Mouse (Mus musculus) gonadal fat pad, adult 2 months (tissue): ENCODE results near the gene Inf2. TPM values are rescaled to one million over a fixed set of nuclear protein-coding genes. Genes with fewer than 3 reads are reported as not detected.
A peak's percentile ranks its signal among the peaks of the same experiment; 100 is the strongest.

Experiments
- DNase-seq: peaks from one replicate; pipeline ENCODE4 v3.0.0-alpha.2; 2012; ENCODE audit warnings: low read depth
- polyA plus RNA-seq: library from polyadenylated mRNA; depleted of rRNA; stranded (reverse); fragments of >200 nt; gene quantifications from 2 replicates; pipeline ENCODE4 v1.2.3, GENCODE M21; 2012

The Inf2 gene
- polyA plus RNA-seq, 1 experiment: 23.9 TPM

- DNase-seq: no peak
Measured at GRCm38 (mm10) chr12:112570160-112570559, 18.4 kb upstream of the Inf2 start.

DNA sequence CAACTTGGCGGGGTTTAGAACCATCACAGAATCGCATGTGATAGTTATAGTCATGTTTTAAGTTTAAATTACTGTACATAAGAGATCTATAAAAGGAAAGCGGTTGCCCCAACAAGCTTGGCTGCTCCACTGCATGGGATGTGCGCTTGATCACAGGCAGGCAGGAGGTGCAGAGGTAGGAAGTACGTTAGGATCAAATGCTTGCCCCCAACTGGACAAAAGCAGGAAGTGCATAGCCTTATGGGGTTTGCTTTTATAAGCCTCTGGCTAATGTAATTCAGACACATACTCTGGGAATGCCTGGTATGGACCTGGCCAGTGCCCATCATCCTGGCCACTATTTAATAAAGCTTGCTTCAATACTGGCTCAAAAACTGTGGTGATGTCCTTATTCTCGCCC is 17.5 kb upstream of the Inf2 start:
- no peak for DNase-seq

GRCm38 (mm10) chr12:112575274-112575986 is 13.2 kb upstream of the Inf2 start:
- no peak for DNase-seq

GRCm38 (mm10) chr12:112576341-112576740 is 12.2 kb upstream of the Inf2 start:
- DNase-seq: no peak

- DNase-seq: no peak
Measured at GRCm38 (mm10) chr12:112576749-112577148, 11.8 kb upstream of the Inf2 start.

GRCm38 (mm10) chr12:112578296-112579090 is 10.1 kb upstream of the Inf2 start:
- DNase-seq: no peak

GRCm38 (mm10) chr12:112579430-112579829 is 9.2 kb upstream of the Inf2 start:
- DNase-seq: no peak

DNA sequence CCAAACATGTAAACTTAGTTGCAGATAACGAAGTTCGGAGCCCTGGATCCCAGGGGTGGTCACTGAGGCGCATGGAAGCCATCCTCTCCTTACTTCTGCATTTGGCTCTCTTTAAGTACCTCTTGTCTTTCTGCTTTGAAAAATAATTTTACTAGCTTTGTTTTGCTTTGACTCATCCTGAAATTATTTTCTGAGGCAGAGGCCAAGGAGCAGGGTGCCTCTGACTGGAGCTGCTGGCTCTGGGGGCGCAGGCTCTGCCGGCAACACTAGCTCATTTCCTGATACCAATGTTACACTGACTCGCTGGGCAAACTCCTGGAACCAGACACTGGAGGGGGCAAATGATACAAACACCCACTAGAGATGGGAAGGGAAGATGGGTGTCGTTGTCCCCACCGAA is 8.7 kb upstream of the Inf2 start:
- DNase-seq: no peak

DNA sequence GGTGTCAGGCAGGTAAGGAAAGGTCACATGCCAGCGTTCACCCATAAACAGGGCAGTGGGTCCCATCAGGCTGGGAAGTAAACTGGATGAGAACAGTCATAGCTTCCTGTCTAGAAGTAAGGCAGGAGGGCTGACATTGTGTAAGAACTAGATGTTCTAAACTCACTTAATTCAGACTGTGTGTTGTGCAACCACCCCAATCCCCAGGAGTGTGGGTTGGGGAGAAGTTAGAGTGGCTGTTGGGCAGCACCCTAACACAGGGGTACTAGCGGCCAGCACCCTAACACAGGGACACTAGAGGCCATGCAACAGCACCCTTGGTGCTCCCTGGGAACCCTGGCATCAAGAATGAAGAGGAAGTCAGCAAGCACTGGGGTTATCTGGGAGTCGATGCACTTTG is 7.5 kb upstream of the Inf2 start:
- DNase-seq: no peak

- no peak for DNase-seq
Measured at GRCm38 (mm10) chr12:112584954-112585353, 3.6 kb upstream of the Inf2 start.

DNA sequence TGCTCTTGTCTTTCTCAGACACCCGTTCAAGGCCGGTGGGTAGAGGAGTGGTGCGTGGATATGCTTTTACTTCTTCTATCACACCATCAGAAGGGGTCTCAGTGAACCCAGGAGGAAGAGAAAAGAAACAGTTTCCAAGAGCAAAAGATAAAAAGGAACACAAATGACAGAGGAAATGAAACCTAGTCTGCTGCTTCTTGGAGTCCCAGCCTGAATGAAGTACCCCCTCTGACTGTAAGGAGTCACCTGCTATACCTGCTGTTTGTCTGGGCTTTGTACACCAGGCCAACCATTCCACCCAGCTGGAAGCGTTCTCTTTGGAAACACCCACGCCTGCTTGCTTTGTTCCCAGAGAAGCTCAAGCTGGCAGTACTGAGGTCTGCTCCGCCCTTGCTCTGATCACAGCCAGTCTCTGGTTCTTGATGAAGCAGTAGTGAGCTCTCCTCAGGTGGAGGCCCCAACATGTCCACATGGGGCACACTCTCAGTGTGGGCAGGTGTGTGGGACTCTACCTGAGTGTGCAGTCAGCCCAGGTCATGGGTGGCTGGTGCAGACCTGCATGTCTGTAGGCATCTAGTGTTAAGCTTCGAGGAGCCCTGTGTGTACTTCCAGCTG is 2.6 kb upstream of the Inf2 start:
- DNase-seq: peak; percentile 92

GRCm38 (mm10) chr12:112587125-112588124 is 1.2 kb upstream of the Inf2 start:
- DNase-seq: no peak

- DNase-seq: no peak
Measured at GRCm38 (mm10) chr12:112589491-112590191, 1.1 kb downstream of the Inf2 start.

DNA sequence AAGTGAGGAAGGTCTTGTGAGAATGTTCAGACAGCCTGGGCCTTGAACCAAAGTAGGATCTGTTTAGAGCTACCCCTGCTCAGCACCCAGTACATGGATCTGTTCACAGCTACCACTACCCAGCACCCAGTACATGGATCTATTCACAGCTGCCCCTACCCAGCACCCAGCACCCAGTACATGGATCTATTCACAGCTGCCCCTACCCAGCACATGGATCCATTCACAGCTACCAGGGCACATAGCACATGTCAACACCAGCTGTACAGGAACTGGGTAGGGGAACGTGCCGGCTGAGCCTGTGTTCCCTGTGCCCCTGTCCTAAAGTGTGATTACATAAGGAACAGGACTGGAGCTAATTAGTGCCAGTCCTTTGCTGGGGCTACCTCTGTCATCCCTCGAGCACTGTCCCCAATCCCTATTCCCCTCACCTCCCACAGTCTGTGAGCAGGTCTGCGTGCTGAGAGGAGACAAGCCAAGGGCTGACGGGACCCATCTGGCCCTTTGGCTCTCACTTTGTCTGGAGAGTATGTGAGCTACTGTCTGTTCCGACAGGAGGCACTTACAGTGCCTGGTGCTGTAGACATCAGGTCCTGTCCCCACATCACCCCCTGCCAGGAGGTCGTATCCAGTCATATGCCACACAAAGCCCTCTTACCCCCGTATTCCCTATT is 2.1 kb downstream of the Inf2 start:
- no peak for DNase-seq

- no peak for DNase-seq
Measured at GRCm38 (mm10) chr12:112591240-112591639, 2.7 kb downstream of the Inf2 start.

GRCm38 (mm10) chr12:112591730-112592129 is 3.1 kb downstream of the Inf2 start:
- DNase-seq: no peak

DNA sequence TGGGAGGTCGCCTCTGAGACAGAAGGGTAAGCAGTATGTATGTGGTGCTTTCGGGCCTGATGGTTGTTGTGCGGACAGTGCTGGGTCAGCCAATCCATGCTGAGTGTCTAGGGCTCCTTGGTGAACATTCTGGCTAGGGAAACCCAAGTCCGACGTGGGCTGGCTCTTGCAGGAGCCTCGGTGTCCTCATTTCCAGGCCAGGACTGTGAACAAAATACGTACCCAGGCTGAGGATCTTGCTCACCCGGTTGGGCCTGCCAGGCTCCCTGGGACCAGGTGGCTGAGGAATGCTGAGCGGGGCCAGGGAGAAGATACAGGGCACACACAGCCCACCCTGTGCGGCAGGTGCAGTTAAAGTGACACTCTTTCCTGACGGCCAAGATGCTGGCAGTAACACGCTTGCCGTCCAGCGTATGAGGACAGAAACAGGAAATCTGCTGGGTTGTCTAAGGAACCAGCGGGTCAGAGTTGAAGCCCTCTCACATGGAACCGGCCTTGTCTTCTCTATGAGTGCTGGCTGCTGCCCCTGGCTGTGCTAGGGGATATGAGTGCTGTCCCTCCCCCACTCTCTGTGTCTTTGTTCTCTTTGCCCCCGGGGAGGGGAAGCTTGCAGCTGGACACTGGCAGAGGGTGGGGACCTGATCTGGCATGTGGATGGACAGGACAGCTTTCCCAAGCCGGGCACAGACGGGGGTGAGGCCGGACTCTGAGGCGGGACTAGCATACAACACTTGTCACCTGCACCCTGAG is 4.6 kb downstream of the Inf2 start:
- no peak for DNase-seq

DNA sequence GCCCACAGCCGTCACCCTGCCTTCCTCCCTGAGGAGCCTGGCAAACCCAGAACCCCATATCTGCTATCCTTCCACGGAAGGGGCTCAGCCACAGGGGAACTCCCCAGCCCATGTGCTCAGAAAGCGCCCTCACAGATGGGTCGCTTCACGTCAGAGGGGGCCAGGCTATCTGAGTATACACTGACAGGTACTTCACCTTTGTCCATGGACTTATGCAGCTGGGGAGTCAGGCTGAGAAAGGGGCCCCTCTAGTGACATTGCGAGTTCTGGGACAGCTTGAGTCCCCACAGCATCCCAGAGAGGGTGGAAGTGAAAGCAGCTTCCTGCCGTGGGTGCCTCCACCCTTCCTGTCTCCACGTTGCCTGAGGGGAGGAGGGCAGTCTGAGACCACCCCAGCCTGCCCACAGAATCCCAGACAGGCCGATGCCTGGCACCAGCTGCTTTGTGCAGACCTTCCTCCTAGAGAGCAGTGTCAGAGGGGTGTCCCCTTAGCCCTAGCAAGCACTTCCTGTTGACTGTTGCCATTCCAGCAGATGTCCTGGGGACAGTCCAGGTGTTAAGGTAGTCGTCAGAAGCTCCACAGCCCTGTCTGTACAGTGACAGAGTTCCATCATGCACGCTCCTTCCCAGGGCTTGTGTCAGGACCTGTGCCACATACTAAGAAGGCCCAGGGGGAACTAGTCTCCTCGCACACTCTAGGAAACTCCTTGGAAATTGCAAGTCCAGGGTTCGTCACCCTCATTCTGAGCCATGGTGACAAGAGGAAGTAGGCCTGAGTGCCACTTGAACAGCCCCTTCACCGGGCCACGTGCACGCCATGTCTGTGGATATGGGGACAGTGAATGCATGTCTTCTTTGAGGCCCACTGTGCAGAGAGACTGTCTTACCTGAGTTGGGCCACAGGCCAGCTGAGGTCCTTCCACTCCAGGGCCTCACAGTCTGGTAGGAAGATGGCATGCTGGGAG is 5.6 kb downstream of the Inf2 start:
- no peak for DNase-seq
